Mouse (Mus musculus): Measurements from ENCODE around the gene Zhx3.

- TF ChIP-seq CTCF (IDR thresholded peaks at IDR 0.05; ENCODE audit: low read depth): no peak
- TF ChIP-seq EP300 (IDR thresholded peaks at IDR 0.05; ENCODE audit: low read depth): no peak
Observed at GRCm38 (mm10) chr2:160901656-160902412, 29.0 kb upstream of the Zhx3 start.
